Mouse (Mus musculus) granulocyte monocyte progenitor cell, adult 5-6 weeks (primary cell): ENCODE measurements around the gene Tnfaip8l1. TPM values are rescaled to one million over a fixed set of nuclear protein-coding genes. Genes with fewer than 3 reads are reported as not detected.

Experiments used
- ATAC-seq: replicated peaks from 2 replicates; pipeline ENCODE4 v1.8.0; 2016; ENCODE audit warnings: mild to moderate bottlenecking, moderate TSS enrichment, inconsistent platforms; ENCODE audit not compliant: poor library complexity, severe bottlenecking
- total RNA-seq, 2 experiments: library from RNA; stranded (forward) in 1 of 2; stranded (reverse) in 1 of 2; fragments of 200-712, 200-1000 nt in 1 of 2; fragments of >200 nt in 1 of 2; fragmentation: Nextera tagmentation in 1 of 2; gene quantifications; 2 replicates each; pipeline ENCODE4 v1.2.3; 2014 to 2017

Tnfaip8l1 gene
- total RNA-seq, 2 experiments from 2014 or later: 1.0 to 2.0 TPM

DNA sequence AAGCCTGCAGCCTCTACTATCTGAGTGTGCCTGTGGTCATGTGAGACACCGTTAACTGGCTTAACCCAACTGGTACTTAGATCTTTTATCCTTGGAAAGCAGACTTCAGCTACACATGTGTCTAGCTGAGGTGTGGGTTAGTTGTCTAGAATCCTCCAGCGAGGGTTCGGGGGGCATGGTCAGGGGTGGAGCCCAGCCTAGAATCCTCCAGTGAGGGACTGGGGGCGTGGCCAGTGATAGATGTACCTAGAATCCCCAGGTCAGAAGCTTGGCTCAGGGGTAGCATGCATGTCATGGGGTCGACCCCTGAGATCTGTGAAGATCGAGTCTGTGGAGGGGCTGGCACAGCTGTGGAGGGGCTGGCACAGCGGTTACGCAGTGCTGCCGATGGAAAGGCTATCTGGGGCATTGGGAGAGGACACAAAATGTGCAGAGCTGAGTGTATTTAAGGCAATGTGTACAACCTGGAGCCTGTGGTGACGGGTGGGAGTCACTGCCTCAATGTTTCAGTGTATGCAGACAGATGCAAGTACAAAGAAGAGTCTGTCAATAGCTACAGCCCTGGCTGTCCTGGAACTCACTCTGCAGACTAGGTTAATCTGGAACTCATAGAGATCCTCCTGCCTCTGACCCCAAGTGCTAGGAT, 11.2 kb downstream of the Tnfaip8l1 start:
- ATAC-seq: no peak

DNA sequence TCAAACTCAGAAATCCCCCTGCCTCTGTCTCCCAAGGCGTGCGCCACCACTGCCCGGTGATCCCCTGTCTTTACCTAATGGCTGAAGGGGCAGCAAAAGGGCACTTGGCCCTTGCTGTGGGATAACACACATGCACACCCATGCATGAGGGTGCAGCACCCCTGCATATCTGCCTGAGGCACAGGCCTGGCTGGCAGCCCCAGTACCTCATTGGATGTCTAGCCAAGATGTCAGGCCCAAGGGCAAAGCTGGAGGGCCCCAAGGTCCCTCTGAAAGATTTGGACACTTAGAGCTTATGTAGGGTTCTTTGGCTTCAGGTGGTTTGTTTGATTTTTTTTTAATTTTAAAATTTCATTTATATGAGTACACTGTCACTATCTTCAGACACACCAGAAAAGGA, 13.1 kb downstream of the Tnfaip8l1 start:
- ATAC-seq: no peak

- peak; percentile 61 for ATAC-seq
Observed at GRCm38 (mm10) chr17:56182975-56183657, 20.8 kb downstream of the Tnfaip8l1 start.

GRCm38 (mm10) chr17:56183658-56184103, 21.4 kb downstream of the Tnfaip8l1 start, which contains the start of gene Mydgf:
Gene Mydgf, minus strand, starts transcription at chr17:56183920.
- ATAC-seq: peak; percentile 90

GRCm38 (mm10) chr17:56185281-56186141, 23.2 kb downstream of the Tnfaip8l1 start:
- no peak for ATAC-seq

GRCm38 (mm10) chr17:56191266-56191665, 29.0 kb downstream of the Tnfaip8l1 start:
- no peak for ATAC-seq

DNA sequence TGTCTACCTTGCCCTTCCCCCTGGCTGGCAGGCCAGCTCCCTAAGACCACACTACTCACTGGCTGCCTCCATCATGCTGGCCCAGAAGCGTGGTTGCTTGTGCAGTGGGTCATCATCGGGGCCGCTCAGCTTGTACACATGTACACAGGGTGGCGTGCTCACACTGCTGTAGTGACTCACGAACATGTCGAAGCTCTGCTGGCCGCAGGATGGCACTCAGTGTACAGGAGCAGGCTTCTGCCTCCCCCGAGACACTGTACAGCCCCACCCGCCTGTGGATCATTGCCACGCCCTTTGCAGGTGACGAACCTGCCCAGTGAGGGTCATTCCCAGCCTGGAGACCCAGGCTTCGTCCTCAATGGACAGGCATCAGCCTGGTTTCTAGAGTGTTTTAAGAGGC, 32.1 kb downstream of the Tnfaip8l1 start:
- no peak for ATAC-seq

DNA sequence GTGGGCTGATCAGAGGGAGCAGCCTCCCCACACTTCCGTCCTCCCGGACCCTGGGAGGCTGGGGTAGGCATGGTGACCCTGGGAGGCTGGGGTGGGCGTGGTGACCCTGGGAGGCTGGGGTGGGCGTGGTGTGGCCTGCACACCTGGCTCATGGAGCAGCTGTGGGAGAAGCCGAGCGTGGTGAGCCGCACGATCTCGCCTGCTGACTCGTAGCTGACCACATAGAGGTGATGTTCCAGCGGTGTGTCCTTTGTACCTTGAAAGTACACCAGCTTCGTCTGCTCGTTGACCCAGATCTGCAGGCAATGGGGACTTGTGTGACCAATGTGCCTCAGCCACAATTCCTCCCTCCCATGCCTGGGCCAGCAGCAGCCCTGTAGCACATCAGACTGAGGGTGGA, 32.5 kb downstream of the Tnfaip8l1 start:
- no peak for ATAC-seq

- peak; percentile 67 for ATAC-seq
Observed at GRCm38 (mm10) chr17:56196860-56197259, 34.6 kb downstream of the Tnfaip8l1 start.

GRCm38 (mm10) chr17:56200586-56200985, 38.3 kb downstream of the Tnfaip8l1 start:
- no peak for ATAC-seq

GRCm38 (mm10) chr17:56201642-56202041, 39.4 kb downstream of the Tnfaip8l1 start:
- 0 out of 2 replicates have a peak, but pooled peaks have one; percentile 18 for ATAC-seq

GRCm38 (mm10) chr17:56202476-56202875, 40.2 kb downstream of the Tnfaip8l1 start:
- ATAC-seq: no peak

GRCm38 (mm10) chr17:56203729-56204128, 41.5 kb downstream of the Tnfaip8l1 start:
- no peak for ATAC-seq

- ATAC-seq: no peak
Observed at GRCm38 (mm10) chr17:56206276-56206884, 44.1 kb downstream of the Tnfaip8l1 start.

DNA sequence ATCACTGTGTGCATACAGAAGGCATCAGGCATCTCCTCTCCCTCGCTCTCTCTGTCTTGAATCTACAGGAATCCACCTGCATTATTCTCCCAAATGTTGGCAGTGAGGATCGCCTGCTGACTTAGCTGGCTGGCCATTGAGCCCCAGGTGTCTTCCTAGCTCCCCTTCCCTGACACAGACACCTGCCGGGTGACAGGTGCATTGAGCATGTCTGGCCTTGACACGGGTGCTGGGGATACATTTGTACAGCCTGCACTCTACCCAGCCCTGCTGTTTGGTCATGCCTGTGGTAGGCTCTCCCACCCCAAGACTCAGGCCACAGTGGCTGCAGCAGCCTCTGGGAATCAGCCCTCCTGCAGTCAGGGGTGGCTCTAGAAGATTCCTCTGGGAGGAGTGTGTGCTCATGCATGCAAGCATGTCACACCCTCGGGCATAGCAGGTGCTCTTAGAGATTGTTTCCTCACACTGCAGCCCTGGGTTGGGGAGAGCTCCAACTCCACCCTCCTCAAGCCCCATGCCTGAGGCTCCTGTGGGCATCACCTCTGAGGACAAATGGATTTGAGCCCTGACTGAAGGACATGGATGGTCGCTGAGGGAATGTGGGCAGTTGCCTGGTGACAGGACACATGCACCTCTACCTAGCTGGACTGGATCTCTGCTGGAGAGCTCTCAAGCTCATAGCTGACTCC, 44.9 kb downstream of the Tnfaip8l1 start:
- ATAC-seq: no peak

- no peak for ATAC-seq
Observed at GRCm38 (mm10) chr17:56207963-56208530, 45.8 kb downstream of the Tnfaip8l1 start.

- no peak for ATAC-seq
Observed at GRCm38 (mm10) chr17:56208821-56209220, 46.5 kb downstream of the Tnfaip8l1 start.

DNA sequence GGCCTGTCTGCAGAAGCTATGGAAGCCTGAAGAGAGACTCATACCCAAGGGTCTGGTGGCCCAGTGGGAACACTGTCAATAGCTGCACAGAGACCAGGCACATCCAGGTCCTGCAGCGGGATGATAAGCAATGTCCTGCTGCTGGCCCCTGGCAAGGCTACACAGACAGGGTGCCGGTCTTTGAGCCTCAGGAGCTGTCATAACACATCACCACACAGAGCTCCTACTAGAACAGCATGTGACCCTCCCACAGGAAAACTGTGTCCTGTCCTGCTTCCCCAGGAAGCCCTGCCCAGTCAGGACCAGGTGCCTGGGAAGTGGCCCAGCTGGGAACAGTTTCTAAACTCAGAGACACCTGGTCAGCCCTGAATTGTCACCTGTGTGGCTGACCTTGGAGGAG, 48.8 kb downstream of the Tnfaip8l1 start:
- ATAC-seq: no peak

DNA sequence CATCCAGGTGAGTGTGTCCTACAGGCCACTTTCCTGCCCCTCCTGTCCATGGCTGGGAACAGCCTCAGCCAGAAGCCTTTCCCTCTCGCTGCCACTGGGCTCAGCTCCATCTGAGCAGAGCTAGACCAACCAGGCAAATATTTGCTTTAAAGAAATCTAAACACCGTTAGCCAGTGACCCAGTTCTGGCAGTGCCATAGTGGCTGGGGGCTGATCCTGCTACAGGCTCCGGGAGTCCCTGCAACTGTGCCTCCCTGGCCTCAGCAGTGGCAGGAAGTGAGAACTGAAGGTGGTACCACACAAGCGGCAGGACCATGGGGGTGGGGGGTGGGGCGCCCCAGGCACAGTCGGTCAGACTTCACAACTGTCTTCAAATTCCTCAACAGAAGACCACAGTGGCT, 50.4 kb downstream of the Tnfaip8l1 start:
- peak; percentile 72 for ATAC-seq

GRCm38 (mm10) chr17:56214229-56214628, 52.0 kb downstream of the Tnfaip8l1 start:
- no peak for ATAC-seq
